Mouse (Mus musculus) urinary bladder, postnatal 36 days (tissue): Measurements from ENCODE around the gene Dmpk.
A peak's percentile ranks its signal among the peaks of the same experiment; 100 is the strongest.

Source experiments
- DNase-seq, 2 experiments: peaks; one replicate each; pipeline ENCODE4 v3.0.0; 2022; ENCODE audit warnings: low spot score in 2 of 2, mixed read lengths in 1 of 2

Gene Dmpk

DNA sequence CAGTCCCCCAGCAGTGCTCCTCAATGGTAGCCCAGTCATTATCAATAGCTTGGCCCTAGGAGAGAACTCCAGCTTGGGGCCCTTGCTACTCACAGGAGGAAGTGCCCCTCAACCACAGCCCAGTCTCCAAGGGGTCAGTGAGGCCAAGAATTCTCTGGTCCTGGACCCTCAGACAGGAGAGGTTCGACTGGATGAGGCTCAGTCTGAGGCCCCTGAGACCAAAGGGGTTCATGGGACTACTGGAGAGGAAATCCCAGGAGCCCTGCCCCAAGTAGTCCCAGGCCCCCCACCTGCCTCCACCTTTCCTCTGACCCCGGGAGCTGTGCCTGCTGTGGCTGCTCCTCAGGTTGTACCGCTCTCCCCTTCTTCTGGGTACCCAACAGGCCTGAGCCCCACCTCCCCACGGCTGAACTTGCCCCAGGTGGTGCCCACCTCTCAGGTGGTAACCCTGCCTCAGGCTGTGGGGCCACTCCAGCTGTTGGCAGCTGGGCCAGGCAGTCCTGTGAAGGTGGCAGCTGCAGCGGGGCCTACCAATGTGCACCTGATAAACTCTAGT, 12.8 kb downstream of the Dmpk start:
- DNase-seq, result no peak

GRCm38 (mm10) chr7:19097217-19097616, 13.6 kb downstream of the Dmpk start:
- DNase-seq, result no peak

- DNase-seq, result no peak
Observed at GRCm38 (mm10) chr7:19097863-19098262, 14.2 kb downstream of the Dmpk start.

- no peak for DNase-seq
Observed at GRCm38 (mm10) chr7:19098811-19099210, 15.2 kb downstream of the Dmpk start.

DNA sequence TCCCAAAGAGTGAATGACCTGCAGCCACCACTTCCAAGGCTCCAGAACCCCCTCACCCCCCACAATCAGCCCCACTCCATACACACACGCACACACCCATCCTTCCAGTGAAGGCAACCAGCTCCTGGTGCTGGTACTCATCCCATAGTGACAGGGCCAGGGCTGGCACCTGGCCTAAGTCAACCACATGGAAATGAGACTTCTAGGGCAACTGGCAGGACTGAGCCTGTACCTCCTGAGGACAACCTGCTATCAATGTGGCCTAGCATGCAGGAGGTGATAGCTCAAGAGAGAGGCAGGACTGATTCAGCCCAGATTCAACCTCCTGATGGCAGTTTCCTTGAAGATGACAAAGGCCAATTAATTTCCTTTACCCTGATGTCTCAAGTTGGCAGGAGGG, 16.6 kb downstream of the Dmpk start:
- no peak for DNase-seq

GRCm38 (mm10) chr7:19103741-19104140, 20.1 kb downstream of the Dmpk start:
- no peak for DNase-seq

DNA sequence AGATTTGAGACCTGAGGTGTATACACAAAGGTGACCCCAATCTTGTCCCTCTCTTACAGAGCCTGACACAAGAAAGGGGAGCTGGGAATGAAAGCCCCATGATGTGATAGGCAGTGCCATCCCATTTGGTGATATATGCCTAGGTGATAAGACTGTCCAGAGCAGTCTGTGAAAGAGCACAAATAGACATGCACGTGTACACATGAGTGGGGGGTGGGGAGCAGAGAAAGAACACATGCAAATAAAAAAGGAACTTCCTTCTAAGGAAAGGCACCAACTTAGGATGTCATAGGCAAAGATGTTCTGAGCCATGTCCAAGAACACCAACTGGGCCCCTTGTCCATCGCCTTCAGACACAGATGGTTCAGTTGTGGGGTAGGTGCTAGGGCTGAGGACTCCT, 20.8 kb downstream of the Dmpk start:
- no peak for DNase-seq

DNA sequence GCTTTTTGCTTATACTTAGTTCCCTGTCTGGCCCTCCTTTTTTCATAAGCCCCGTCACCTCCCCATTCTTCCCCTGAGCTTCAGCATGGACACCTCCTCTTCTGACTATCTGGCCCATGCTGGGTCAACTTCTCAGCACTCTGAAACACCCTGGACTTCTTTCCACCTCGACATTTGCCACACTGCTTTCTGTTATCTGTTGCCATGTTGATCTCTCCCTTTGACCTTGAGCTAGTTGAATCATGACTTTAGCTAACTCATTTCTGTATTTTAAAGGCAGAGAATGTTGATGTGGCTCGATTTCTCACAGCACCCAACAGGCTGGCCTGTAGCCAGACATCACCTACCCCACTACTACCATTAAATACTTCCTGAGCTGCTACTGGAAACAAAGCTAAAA, 23.8 kb downstream of the Dmpk start:
- no peak for DNase-seq

GRCm38 (mm10) chr7:19109565-19109964, 25.9 kb downstream of the Dmpk start:
- DNase-seq, result no peak

- peak in 1 of 2 experiments; percentile 43 for DNase-seq
Observed at GRCm38 (mm10) chr7:19118028-19118771, 34.6 kb downstream of the Dmpk start, which contains the start of gene Gm4969. Gm4969 (minus strand) TSS chr7:19118368.

DNA sequence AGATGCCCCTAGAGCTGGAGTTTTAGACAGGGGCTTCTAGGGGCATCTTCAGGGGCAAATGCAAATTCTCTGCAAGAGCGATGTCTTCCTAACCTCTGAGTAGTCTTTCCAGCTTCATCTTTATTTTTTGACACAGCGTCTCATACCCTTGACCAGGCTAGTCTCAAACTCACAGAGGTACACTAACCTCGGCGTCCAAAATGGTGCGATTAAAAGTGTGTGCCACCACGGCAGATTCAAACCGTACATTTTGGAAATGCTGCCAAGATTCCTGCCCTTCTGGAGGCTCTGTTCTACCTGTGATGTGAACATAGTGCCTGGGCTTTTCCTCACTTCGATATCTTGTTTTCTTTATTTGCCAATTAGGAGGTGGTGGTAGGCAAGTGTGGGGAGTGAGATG, 35.4 kb downstream of the Dmpk start:
- DNase-seq, result no peak

DNA sequence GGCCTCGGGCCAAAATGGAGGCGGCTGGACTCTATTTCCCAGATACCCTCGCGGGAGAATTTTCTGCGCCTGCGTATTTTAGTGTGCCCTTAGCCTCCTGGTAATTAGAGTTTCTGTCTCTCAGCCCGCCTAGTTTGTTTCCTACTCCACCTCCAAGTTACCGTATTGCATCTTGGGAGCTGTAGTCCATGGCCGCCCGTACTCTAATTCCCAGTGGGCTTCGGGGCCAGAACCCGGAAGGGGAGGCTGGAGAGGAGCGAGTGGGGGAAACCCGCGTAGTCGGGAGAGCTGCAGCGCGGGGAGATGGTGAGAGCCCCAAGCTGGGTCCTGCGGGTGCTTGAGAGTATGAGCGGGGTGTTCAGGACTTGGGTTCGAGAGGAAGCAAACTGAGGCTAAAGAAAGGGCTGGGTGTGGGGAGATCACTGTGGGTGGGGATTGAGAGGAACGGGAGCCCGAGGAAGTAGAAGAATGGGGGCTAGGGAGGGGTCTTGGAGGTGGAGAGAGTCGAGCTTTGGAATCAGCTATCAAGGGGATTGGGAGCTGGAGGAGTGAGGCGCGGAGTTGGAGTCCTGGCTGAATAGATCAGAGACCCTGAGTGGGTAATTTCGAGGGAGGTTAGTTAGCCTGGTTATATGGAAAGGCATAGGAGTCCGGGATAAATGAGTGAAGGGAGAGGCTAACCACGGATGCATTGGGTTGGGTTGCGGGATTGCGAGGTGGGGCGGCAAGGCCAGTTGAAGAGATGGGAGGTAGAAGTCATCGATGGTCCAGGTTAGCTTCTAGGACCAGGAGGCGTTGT, 36.2 kb downstream of the Dmpk start, which contains the start of gene Fbxo46:
Gene Fbxo46, plus strand, starts transcription at position 229 of the 799 bp plus-strand sequence.
- DNase-seq, result peak; percentile 89 to 92

GRCm38 (mm10) chr7:19121686-19122085, 38.0 kb downstream of the Dmpk start:
- DNase-seq, result no peak

DNA sequence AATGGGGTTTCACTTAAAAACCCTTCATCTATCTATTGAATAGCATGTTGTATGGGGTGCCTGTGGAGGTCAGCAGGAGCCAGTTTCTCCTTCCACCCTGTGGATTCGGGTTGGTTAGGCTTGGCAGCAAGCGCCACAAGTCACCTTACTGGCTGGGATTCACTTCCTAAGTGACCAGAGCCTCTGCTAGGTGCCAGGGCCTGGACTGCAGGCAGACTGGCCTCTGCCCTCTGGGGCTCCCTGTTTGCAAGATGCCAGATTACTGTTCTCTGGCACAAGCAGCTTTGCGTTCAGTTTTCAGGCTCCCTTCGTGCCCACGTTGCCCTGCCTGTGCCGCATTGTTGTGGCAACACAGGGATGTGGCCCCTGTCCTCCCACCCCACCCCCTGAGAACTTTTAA, 41.1 kb downstream of the Dmpk start:
- DNase-seq, result no peak

DNA sequence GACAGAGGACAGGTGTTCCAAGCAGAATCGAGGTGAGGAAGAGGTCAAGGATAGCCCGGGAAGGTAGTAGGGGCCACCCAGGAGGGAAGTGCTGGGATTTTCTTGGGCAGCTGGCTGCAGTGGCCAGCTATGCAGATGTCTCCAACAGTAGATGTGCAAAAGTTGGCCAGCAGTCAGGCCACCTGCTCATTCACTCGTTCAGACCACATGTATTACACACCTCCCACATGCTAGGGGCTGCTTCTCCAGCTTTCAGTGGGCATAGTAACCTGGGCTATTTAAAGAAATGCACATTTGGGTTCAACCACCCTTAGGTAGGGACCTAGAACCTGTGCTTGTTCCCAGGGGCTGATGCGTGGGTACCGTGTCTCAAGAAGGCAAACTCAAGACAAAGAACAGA, 44.1 kb downstream of the Dmpk start:
- DNase-seq, result no peak

- DNase-seq, result no peak
Observed at GRCm38 (mm10) chr7:19129396-19129795, 45.7 kb downstream of the Dmpk start.

- no peak for DNase-seq
Observed at GRCm38 (mm10) chr7:19130657-19131056, 47.0 kb downstream of the Dmpk start.

DNA sequence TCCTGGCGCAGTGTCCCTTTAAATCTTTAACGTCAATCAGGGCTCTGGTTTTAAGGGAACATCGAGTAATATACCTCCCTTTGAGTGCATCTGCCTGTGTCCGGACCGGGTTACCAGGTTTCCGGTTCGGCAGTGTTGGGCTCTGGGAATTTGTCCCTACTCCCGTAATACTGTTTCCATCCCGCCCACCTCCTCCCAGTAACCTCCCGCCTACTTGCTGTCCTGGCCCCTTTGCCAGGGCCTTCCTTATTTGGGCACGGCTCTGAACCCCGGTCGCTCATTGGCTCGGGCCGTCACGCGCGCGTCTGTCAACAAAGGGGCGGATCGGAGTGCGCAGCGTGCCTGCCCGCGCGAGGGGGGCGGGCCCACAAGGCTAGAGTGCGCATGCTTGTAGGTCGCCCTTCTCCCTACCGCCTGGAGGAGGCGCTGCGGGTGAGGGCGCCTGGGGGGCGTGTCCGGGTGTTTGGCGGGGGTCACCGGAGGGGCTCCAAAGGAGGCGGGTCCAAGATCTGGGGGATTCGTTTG, 47.7 kb downstream of the Dmpk start:
- DNase-seq, result peak; percentile 94 to 98

DNA sequence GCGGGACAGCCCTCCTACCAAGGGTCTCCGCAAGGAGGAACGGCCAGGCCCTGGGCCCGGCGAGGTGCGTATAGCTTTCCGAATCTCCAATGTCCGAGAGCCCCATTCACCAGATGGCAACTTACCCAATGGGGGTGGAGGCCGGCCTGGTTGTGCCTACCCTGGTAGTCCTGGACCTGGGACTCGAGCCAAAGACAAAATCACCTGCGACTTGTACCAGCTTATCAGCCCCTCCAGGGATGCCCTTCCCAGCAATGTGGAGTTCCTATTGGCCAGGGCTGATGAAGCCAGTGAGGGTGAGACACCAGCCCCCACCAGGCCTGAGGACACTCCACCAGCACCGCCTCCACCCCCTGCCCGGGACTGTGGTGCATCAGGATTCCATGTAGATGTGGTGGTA, 52.5 kb downstream of the Dmpk start:
- DNase-seq, result no peak

- DNase-seq, result no peak
Observed at GRCm38 (mm10) chr7:19136673-19137334, 53.2 kb downstream of the Dmpk start.

GRCm38 (mm10) chr7:19137380-19137779, 53.7 kb downstream of the Dmpk start:
- peak in 1 of 2 experiments; percentile 45 for DNase-seq
